Mouse (Mus musculus) forelimb bud, embryonic 11.5 days (tissue): ENCODE measurements at regions not wholly inside any gene's neighbourhood (a gene's known extent, or its start where the extent isn't known, plus 50 kb on each side); places are given as distances from the start of the nearest gene placed in this dataset.

Source experiments
- DNase-seq: peaks from one replicate; pipeline ENCODE4 v3.0.0-alpha.2; 2012; ENCODE audit warnings: low read depth, low spot score

- DNase-seq: peak; percentile 55
These were observed 165.5 kb downstream of the Dsel start for GRCm38 (mm10) chr1:111699030-111699732.

DNA sequence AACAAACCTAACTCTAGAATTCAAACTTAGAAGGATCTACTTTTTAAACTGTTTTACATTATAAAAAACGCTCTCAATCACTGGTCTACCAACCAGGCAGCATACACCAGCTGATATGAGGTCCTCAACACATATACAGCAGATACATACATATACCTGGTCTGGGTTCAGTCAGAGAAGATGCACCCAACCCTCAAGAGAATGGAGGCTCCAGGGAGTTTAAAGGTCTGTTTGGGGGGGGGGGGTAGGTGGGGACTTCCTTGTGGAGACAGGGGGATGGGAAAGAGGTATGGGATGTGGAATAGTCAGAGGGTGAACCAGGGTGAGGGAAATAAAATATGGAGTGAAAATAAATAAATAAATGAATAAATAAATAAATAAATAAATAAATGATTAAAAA, 203.8 kb downstream of the Dsel start:
- DNase-seq: no peak

GRCm38 (mm10) chr1:111660099-111660670, 204.5 kb downstream of the Dsel start:
- peak; percentile 61 for DNase-seq

- peak; percentile 41 for DNase-seq
These were observed 230.8 kb downstream of the Dsel start for GRCm38 (mm10) chr1:111633860-111634460.
